Mouse (Mus musculus) kidney, postnatal 10 days (tissue): ENCODE measurements around the gene Mapk3.
"Not testable (repeated sequence)": the region's sequence is repeated elsewhere in the genome, so short reads cannot be mapped to it uniquely, and the experiment has no call there.

ENCODE experiments used
- DNase-seq: peaks from one replicate; pipeline ENCODE4 v3.0.0; 2021; ENCODE audit warnings: mixed read lengths

Gene Mapk3

DNA sequence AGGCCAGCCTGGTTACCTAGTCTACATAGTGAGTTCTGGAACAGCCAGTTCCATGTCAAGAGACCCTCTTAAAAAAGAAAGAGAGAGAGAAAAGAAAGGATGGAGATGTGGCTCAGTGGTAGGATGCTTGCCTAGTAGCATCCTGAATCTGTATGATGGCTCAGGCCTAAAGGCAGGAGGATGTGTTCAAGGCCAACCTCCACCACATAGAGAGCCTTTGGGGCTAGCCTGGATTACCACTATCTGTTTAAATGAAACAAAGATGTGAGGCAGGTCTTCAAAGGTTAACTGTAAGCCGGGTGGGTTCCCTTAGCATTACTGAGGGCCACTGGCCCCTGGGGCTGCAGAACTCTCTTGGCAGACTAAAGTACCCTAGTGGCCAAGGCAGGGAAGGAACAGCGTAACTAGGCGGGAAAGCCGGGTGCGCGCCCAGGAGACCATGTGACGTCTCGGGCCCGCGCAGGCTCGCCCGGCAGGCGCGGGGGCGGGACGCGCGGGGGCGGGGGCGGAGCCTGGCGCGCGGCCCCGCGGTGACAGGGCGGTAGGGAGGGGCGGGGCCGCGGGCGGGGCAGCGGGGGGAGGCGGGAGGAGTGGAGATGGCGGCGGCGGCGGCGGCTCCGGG lies at the start of gene Mapk3:
Gene Mapk3, plus strand, starts transcription at position 552 of the 622 bp plus-strand sequence.
- peak; percentile 95 for DNase-seq

DNA sequence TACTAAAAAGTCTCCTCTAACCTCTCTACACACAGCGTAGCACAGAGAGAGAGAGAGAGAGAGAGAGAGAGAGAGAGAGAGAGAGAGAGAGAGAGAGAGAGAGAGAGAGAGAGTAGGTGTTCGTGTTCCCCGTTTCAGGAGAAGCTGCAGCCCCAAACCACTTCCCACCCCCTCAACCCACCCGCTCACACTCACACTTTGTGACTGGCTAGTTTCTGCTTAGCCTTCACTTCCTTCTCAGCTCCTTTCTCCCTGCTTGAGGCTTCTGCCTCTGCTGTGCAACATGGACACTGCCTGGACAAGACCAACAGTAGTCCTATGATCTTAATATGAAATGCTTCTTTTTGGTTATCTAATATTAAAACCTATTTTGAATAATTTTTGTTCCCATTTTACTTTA lies 49.1 kb upstream of the Mapk3 start:
- no peak for DNase-seq

DNA sequence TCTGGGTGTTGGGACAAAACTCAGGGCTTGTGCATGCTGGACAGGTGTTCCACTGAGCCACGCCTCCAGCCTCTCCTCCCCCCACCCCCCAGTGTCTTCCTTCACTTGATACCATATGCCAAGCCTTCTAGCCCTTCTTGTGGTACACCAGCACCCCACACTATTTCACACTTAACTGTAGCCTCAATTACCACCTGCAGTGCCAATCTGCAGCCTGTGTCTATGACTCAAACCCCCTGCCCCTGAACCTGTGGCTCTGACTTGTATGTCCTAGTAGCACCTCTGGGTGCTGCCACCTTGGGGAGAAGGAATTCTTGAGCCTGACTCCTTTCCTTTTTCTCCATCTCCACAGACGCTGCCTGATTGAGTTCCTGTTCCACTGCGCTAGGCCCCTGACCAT lies 47.5 kb upstream of the Mapk3 start:
- no peak for DNase-seq

DNA sequence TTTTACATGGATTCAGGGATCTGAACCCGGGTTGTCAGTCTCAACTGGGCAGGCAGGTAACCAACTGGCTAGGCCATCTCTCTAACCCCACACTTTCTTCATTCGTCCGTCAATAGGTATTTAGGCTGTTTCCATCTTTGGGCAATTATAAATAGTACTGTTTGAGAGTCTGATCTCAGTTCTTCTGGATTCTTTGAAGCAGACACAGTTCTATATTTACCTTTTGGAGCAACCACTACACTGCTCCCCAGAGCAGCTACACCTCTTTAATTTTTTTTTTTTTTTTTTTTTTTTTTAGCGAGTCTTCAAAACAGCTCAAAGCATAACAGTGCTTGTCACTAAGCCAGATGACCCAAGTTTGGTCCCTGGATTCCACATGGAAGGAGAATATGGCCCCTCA lies 43.7 kb upstream of the Mapk3 start:
- no peak for DNase-seq

DNA sequence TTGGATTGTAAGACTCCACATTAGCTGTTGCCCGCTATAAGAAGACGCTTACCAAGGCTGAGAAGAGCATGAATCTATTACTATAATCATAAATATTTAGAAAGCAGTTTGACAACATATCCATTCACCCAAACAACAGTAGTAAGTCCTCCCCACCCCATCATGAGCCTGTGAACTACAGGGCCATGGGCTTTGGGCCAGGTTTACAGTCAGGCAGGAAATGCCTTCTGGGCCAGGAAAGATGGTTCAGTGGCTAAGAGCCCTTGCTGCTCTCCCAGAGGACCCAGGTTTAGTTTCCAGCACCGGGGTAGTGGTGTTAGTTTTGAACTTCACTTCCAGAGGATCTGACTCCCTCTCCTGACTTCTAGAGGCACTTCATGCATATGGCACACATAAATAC lies 41.8 kb upstream of the Mapk3 start:
- DNase-seq = no peak

DNA sequence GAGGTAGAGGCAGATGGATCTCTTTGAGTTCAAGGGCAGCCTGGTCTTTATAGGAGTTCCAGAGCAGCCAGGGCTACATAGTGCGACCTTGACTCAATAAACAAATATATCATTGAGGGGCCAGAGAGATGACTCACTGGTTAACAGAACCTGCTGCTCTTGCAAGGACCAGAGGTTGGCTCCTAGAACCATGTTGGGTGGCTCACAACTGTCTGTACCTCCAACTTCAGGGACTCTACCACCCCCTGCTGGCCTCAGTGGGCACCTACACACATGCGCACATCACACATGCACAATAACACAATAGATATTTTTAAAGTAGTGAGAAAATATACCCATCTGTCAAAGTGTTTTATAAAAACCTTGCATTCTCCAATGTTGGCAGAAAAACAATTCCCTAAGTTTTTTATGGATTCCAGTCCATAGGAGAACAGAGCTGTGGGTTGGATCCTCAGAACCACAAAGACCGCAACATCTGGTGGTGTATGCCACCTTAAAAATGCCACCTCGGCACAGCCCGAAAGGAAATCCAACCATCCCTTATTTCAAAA lies 40.5 kb upstream of the Mapk3 start:
- DNase-seq = no peak

DNA sequence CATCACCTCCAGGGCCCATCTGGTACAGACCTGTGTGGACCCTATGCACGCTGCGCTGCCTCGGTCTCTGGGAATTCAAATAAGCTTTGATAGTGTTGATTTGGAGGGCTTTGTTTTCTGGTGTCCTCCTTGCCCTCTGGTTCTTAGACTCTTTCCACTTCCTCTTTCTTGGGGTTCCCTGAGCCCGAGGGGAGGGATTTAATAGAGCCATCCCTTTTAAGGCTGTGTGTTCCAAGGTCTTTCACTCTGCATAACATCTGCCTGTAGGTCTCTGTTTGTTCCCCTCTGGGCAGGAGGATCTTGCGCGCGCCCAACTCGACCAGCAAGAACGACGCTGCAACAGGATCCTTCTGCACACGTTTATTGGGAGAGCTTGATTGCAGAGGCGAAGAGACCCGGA lies 37.8 kb upstream of the Mapk3 start:
- no peak for DNase-seq

DNA sequence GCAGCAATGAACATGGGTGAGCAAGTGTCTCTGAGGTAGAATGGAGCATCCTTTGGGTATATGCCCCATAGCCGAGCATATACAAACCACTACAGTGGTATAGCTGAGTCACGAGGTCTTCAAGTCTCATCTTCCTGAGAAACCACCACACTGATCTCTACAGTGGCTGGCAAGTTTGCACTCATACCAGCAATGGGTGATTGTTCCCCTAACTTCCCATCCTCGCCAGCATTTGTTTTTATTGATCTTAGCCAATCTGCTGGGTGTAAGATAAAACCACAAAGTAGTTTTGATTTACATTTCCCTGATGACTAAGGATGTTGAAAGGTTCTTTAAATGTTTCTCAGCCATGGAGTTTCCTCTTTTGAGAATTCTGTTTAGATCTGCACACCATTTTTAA lies 34.3 kb upstream of the Mapk3 start:
- no peak for DNase-seq

DNA sequence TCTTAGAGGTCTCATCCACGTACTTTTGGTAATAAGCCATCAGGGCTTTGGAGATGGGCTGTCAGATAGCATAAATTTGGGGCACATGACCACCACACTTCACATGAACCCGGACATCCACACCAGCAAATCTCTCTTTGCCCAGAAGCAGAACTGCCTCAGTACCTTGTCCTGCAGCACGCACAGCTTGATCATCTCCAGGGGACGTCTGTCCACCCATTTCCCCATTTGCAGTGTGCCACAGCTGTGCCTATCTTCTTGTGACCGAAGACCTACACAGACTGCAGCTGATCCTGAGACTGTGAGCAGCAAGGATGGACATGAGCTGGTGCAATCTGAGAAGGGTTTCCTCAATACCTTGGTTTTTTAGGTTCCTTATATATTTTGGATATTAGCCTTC lies 33.7 kb upstream of the Mapk3 start:
- no peak for DNase-seq

DNA sequence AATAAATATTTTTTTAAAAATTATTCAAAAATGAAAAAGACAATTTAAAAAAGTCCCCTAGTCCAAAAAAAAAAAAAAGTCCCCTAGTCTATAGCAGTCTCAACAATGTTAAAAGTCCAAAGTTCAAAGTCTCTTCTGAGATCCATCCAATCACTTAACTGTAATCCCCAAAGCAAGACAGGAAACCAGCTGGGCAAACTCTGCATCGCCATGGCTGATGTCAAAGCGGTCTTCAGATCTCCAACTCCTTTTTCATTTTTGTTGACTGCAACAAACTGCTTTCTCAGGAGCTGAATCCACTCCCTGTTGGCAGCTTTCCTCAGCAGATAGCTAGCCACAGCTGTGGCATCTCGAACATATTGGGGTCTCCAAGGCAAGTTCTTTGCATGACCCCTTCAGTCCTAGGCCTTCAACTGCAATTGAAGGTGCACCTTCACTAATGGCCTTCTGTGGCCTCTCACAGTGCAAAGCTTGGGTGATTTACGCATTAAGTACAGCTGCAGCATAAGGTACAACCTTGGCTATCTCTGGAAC lies 29.1 kb upstream of the Mapk3 start:
- DNase-seq = not testable (repeated sequence)

DNA sequence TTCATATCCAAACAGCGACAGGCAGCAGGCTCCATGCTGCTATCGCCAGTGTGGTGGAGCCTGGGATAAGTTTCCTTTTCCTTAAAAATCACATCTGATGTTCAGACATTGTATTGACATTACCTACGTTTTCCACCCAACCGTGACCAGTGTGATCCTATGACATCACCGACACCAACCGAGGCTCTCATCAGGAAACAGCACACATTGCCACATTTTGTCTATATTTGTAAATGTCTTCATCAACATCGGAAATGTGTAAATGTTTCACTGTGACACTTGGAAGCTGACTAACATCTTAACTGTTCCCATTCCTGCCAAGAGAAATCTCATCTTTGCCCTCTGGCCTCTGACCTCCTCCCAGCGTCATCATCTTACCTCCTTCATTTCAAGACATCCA lies 23.3 kb upstream of the Mapk3 start:
- DNase-seq = no peak

DNA sequence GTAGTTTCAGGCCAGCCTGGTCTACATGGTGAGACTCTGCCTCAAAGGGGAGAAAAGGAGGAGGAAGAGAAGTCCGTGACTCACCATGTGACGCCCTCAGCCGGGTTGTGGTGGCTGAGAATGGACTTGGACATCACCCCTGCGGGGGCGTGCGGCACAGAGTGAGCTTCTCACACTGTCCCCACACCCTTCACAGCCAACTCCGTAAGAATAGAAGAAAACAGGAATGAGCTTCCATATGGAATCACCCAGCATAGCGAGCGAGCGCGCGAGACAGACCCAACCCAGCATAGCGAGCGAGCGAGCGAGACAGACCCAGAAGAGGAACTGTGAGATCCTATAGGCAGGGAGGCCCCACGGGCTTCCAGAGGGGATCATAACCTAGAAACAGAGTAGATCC lies 19.9 kb upstream of the Mapk3 start:
- no peak for DNase-seq

DNA sequence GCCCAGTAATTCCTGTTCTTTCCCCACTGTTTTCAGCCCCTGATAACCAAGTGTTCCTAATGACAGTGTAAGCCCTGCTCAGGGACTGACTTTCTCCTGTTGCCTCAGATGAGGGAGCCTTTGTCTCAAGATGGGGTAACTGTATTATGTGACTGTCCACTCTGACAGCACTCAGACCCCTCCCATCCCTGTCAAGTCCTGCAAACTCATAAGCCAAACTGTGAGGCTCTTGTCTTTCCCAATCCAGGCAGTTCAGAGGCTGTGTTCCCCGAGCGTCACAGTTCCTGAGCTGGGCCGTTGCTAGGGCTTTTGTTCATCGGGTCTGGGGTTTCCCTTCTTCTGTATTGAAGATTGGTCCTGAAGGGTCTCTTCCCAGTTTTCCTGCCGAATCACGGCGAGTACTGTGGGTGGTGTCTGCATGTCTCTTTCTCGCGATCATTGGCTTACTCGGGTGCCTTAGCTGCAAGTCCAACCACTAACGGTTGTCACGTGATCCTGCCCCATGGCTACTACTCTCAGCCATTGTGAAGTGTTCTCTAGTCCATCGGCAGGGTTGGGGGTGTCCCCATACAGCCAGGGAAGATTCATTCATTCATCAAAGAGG lies 19.2 kb upstream of the Mapk3 start:
- DNase-seq = no peak

DNA sequence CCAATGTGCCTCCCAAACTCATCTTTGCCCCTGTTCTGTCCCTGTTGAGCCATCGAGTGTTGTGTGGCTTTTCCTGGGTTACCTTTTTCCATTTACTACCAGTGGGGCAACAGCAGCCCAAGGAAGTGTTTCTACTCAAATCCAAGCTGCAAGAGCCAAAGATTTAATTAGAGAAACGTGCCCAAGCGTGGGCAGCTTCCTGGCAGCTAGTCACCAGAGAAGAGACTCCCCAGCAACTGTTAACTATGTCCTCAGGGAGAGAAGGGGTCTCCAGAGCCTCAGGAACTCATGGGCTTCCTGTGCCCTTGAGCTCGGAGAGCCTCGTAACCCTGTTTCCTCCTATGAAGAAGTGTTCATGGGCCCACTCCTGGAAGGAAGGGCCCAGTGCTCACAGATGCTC lies 18.4 kb upstream of the Mapk3 start:
- DNase-seq = no peak

DNA sequence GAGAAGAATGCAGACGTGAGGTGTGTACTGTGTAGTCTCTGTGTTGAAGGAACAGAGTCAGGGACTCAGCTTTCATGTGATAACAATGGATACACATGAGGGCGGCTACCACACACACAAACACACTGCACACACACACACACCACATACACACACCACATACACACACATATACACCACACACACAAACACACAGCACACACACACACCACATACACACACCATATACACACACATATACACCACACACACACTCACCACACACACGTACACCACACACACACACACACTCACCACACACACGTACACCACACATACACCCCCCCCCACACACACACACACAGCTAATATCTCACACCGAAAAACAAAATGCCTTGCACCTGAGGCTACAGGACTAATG lies 17.9 kb upstream of the Mapk3 start:
- DNase-seq = no peak

DNA sequence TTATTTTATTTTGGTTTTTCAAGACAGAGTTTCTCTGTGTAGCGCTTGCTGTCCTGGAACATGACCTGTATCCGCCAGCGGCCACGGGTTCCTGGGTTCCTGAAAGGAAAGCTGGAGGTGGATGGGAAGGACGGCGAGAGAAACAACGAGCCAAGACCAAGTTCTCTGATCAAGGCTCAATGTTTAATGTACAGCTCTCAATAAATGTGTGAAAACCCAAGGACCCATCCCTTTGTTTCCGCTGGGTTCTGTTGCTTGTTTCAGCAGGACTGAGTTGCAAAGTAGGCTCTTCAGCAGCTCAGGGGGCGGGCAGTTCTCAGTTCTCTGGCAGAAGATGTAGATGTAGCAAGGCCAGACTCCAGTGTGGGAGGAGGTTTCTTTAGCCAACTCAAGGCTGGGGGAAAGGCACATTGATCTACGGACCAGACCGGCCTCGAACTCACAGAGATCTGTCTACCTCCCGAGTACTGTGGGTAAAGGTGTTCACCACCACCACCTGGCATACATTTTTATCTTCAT lies 17.4 kb upstream of the Mapk3 start:
- DNase-seq = no peak

DNA sequence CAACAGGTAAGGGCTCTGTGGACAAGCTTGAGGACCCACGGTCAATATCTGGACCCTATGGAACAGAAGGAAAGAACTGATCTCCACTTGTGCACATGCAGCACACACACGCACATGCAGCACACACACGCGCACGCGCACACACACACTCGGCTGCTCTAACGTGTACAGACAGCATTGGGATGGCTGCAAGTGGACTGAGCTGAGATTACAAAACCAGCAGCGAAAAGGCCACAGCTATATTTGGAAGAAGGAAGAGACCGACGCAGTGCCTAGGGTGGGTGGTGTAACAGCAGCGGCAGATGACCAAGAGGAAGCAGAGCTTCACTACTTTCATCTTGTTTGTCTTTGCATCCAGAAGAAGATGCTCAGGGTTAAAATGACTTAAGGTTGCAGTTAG lies 13.3 kb upstream of the Mapk3 start:
- no peak for DNase-seq

DNA sequence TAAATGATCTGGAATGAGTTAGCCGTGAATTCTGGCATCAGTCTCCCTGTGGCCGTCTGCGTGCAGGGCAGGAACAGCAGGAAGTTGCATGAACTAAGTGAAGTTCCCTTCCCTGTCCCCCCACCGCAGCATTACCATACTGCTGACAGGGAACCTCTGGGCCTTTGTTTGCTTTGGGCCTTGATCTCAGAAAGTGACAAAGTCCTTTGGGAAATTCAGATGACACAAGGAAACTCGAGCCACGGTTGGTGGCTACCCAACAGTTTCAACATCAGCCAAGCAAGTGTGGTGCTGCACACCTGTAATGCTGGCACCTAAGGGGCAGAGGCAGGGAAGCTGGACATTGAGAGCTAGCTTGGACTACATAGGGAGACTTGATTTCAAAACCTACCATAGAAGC lies 12.6 kb upstream of the Mapk3 start:
- no peak for DNase-seq

DNA sequence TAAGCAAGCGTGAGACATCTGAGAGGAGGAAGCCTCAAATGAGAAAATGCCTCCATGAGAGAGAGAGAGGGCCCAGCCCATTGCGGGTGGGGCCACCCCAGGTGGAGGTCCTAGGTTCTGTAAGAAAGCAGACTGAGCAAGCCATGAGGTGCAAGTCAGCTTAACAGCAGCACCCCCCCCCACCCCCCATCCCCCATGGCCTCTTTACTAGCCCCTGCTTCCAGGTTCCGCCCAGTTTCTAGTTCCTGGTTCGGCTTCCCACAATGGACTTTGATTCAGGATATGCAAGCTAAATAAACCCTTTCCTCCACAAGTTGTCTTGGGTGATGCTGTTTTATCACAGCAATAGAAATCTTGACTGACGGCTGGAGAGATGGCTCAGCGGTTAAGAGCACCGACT lies 10.6 kb upstream of the Mapk3 start:
- no peak for DNase-seq

DNA sequence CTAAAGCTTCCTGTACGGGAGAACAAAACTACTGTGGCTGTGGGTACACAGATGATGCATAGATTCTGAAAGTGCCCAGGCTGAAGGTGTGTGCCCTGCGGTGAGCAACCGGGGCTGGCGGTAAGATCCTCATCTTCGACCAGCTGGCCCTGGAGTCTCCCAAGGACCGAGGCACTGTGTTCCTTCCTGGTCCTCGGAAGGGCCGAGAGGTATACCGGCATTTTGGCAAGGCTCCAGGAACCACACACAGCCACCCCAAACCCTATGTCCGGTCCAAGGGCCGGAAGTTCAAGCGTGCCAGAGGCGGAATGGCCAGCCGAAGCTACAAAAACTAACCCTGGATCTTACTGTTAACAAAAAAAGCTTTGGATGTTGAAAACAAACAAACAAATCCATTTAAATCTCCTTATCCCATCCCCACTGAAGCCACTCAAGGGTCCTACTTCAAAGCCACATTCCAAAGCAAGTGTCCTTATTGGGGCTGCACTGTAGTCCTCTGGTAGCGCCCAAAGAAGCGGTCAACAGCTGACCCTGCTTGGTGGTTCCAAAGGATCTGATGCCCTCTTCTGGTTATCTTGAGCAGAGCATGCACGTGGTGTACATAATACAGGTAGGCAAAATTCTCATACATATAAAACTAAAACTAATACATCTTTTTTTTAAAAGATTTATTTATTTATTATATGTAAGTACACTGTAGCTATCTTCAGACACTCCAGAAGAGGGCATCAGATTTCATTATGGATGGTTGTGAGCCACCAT lies 9.6 kb upstream of the Mapk3 start:
- peak; percentile 16 for DNase-seq

DNA sequence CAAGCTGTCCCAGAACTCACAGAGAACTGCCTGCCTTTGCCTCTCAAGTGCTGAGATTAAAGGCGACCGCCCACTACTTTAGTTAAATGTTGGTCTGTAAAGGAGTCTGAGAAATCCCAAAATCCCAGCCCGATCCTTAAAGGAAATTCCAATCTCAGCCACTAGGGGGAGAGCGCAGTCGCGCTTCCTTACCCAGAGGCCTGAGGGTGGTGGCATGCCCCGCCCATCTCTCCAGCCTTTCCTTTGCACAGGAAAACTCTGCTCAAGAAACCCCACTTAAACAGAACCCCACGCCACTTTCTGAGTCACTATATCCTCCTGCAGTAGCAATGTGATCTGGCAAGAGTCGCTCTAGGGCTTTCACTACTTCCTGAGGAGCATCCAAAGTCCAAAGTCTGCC lies 4.5 kb upstream of the Mapk3 start:
- DNase-seq = peak; percentile 90

DNA sequence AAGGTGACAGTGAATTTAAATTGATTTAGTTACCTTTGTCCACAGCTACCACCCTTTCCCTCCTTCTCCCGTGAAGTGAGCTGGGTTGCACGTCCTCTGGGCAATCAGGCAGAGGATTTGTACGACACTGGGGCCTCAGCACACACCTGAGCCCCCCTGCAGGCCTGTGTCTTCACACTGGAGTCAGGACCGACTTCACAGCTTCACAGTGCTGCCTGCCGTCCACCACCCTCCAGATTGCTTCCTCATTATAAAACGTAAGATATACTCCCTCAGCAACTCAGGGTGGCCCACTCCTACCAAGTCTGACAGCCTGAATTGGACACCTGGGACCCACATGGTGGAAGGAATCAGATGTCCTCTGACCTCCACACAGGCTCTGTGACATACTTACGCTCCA lies 862 bp upstream of the Mapk3 start:
- no peak for DNase-seq

DNA sequence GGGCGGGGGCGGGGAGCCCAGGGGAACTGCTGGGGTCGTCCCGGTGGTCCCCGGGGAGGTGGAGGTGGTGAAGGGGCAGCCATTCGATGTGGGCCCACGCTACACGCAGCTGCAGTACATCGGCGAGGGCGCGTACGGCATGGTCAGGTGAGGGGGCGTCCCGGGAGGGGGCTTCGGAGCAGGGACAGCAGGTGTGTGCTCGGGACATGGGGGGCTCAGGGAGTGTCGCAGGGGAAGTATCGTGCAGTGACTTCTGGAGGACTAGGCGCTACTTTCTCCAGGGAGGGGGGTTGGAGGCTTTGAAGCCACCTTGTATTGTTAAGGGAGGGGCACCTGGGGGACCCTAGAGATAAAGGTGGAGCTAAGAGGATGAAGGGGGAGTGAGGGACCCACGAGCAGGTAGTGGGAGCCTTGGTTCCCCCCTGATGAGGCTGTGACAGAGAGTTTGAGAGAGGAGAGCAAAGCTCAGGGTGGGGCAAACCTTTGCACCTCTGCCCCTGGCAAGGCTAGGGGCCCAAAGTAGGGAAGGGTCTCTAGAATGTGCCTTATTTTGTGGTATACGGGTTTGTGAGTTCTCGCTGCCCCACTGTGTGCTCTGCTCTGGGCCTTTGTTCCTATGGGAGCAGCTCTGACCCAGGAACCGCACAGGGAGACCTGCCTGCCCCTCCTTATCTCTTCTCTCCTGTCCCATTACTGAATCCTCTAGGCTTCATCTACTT lies 430 bp downstream of the Mapk3 start:
- DNase-seq = no peak
